Mouse (Mus musculus) ovary, postnatal 10 days (tissue): ENCODE results near the gene Aldh3b3.
"Not testable (repeated sequence)": the region's sequence is repeated elsewhere in the genome, so short reads cannot be mapped to it uniquely, and the experiment has no call there.

ENCODE experiments used
- DNase-seq: peaks from one replicate; pipeline ENCODE4 v3.0.0; 2022; ENCODE audit warnings: low spot score

The Aldh3b3 gene

DNA sequence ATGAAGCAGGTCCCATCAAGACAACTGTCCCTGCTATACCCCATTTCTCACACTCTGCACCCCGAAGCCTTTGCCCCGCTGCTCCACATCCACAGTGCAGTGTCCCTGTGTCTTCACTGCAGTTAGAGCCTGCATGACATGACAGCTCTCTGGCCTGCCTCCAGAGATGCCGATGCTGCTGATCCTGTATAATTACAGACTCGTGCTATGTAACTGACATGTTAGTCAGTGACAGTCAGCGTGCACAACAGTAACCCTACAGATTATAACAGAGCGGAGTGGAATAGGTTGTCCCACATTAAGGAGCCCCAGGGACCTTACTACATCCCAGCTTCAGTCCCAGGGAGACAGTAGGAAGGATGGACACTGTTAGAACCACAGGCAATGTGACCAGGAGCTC, 16.2 kb downstream of the Aldh3b3 start:
- DNase-seq: not testable (repeated sequence)

DNA sequence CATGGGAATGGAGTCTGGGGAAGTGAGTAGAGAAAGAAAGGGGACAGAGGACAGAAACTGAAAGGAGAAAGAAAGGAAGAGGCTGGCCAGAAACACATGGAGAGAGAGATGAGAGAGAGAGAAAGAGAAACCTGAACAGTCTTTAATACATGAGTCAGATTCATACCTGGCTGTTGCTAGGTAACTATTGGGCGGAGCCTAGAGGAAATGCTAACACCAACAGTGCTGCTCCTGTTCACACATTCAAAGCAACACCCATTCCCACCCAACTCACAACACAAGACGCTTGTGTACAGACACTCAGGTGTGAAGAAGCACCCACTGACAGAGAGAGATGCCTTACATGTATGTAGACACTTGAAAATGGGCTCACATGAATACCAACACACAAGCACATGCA, 17.4 kb downstream of the Aldh3b3 start:
- no peak for DNase-seq

DNA sequence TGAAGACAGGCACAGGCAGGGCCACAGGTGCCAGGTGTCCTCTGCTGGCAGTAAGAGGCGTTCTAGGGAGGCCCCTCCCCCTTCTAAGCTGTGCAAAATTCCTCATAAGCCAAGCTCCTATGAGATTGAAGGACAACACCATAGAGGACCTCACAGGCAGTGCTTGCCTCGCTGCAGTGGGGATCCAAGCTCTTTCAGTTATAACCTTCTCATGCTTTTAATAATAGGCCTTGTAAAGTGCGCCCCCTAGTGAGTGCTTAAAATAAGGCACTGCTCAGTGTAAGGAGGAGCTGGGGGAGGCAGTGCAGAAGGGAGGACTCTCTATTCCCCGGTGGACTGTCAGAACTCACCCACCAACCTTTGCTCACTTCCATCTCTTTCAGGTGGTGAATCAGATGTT, 21.9 kb downstream of the Aldh3b3 start:
- DNase-seq: peak; percentile 42

DNA sequence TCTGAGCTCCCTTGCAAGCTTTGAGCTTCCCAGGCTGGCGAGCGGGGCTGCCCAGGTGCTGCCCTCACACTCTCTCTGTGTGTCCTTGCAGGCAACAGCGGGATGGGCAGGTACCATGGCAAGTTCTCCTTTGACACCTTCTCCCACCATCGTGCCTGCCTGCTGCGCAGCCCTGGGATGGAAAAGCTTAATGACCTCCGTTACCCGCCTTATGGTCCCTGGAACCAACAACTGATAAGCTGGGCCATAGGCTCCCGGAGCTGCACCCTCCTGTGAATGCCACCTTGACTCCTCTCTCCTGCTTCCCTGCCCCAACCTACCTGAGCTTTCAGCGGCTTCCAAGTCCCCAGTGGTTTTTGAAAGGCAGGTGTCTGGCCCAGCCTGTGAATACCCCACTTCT, 22.5 kb downstream of the Aldh3b3 start:
- no peak for DNase-seq

DNA sequence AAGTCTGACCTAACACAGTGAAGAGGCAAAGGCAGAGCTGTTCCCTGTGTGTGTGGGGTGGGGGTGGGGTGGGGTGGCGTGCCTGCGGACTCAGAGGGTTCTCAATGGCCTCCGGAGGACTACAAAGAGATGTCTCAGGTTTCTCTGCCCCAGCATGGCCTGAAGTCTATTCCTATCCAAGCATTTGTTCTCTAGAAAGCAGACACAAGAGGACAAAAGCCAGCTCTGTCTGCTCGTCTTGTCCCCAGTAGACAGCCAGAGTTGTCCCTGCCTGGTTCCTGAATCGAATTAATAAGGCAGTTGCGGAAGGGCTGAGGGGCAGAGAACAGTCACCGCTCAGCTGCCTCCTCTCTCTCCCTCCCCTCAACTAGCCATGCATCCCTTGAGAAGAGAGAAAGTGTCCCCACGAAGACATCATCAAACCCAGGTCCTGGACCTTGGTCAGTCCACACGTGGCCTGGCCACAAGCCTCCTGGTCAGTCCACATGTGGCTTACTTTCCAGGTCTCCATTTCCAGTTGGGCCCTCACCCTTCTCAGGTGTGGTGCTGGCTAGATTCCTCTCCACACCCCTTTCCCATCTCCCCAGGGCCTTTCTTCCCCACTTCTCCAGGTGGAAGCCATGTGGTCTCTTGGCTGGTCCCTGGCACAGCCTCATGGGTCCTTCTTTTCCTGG, 25.2 kb downstream of the Aldh3b3 start:
- DNase-seq: no peak

DNA sequence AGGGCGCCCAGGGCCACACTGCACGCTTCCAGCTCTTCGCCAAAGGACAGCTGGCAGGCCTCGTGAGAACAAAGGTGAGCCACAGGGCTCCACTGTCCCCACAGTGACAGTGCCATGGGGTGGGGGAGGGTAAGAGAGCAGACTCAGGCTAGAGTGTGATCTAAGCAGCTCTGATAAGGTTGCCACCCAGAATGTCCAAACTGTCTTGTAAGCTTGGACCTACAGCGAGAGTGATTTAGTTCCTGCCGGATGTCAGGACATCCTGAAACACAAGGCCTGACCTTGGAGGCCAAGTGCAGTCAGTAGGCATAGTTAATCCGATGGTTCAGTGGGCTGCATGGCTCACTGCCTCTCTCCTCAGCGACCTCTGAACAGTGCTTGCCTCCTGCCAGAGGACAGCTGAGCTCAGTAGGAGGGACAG, 26.8 kb downstream of the Aldh3b3 start:
- DNase-seq: no peak

DNA sequence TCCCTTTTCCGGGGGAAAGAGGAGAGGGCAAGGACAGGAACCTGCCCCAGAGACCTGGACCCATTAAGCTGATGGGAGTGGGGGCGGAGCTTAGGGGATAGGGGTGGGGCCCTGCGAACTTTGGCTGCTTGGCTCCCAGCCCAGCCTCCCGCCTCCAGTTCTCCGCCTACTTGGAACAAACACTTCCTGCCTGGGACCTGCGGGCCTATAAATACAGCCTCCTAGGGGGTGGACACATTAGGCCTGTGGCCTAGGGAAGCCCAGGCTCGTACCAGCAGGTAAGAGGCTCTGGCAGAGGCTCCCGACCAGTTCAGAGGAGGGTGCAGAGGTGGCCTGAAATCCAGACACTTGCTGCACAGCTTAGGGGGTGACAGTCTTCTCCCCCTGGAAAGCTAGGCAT, 27.9 kb downstream of the Aldh3b3 start, which contains the start of gene Acy3:
TSS of gene Acy3 (plus strand) at position 237 of the 400 bp plus-strand sequence.
- peak; percentile 67 for DNase-seq

DNA sequence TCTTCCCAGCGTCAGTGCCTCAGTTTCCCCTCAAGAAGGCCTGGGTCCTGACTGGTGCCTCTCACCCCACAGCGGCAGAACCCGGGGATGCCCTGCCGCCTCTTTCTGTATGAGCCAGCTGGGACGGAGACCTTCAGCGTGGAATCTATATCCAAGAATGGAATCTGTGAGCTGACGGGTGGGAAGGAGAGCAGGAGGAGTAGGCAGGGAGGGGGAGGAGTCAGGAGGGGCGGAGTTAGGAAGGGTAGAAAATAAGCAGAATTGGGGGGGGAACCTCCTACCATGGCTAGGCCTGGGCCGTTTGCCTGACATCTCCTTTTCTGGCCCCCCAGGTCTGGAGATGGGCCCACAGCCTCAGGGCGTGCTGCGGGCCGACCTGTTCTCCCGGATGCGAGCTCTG, 29.6 kb downstream of the Aldh3b3 start:
- DNase-seq: no peak

DNA sequence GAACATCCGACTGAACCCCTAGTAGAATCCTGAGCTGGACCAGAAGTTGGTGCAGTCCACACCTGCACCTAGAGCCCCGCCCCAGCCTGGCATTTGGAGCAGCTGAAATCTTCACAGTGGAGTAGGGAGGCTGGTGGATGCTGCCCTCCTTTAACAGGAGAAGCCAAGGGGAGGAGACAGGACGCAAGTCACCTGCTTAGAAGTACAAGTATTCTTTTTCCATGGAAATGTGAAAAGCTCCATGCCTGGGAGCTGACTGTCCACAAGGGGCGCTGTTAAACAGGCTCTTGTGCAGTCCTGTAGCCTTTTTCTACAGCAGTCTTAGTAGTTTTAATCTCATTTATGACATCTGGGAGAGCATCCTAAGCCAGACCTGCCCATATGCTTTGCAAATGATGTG, 30.3 kb downstream of the Aldh3b3 start:
- DNase-seq: no peak

DNA sequence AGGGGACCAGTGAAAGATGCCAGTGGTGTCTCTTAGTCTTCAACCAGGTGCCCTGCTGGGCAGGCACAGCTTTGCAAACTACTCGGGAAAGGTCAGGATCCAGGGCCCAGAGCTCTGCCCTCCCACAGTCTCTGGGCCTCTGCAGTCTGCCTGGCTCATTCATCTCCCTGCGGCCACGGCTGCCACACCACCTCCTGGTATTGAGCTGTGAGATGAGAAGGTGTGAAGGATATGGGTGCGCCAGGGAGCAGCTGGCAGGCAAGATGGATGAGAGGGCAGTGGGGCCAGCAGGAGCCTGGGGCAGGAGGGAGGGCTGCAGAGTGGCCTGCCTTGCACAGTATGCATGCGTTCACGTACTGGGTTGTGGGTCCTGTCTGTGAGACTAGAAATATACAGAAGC, 32.4 kb downstream of the Aldh3b3 start:
- no peak for DNase-seq

DNA sequence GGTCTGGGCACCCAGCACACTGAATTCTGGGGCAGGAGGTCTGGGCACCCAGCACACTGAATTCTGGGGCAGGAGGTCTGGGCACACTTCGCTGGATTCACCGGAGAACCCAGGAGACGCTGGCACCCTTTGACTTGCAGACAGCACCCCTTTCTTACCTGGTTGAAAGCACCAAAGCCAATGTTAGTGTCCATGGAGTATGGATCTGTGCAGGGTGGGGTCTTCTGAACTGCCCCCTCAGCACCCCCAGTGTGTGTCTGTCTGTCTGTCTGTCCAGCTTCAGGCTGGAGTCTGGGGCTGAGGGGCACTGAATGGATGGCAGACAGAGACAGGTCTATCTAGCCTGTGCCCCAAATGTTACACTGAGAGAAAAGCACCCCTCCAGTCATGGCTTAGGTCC, 33.1 kb downstream of the Aldh3b3 start:
- DNase-seq: no peak

DNA sequence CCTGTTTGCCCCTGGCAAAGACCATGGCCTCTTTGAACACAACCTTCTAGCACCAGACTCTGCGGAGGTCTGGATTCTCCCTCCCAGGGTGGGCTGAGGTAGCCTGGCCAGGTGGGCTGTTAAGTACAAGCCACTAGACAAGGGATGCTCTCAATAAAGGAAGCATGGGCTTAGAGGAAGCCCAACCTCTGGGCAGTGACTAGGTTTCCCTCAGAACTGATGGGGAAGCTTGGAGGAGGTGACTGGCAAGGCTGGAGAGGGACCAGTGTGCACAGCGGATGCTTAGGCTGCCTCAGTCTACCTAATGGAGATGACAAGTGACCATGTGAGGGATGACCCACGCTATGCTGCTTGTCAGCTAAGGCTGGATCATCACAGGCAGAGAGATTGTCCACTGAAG, 33.5 kb downstream of the Aldh3b3 start:
- no peak for DNase-seq

DNA sequence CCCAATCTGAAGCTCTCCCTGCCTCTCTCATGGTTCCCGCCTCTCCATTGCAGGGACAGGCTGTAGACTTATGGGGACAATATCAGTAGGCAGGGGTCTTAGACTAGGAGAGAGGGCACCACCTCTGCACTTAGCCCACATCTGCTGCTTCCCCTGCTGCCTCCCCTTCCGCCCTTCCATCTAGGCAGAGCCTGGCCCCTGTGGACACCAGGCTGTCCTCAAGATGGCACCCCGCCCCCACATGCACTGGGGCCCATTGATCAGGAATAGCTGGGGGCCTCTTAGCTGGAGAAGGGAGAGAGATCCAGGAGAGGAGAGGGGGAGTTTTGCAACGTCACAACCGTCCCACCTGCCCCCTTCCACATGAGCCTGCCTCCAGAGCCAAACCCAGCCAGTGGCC, 34.0 kb downstream of the Aldh3b3 start, which contains the start of gene Tbx10:
TSS of gene Tbx10 (plus strand) at position 337 of the 400 bp plus-strand sequence.
- DNase-seq: no peak

DNA sequence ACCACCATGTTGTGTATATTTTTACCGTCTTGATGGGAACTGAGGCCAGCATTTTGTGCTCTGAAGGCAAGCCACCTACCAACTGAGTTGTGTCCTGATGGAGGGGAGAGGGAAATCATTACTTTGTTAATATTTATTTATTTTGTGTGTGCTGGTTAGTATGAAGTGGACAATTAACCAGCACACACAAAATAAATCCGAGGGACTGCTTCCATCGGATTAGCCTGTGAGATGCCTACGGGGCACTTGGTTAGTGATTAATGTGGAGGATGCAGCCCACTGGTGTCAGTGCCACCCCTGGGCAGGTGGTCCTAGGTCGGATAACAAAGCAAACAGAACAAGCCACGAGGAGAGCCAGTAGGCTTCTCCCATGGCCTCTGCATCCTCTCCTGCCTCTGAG, 36.5 kb downstream of the Aldh3b3 start:
- no peak for DNase-seq

DNA sequence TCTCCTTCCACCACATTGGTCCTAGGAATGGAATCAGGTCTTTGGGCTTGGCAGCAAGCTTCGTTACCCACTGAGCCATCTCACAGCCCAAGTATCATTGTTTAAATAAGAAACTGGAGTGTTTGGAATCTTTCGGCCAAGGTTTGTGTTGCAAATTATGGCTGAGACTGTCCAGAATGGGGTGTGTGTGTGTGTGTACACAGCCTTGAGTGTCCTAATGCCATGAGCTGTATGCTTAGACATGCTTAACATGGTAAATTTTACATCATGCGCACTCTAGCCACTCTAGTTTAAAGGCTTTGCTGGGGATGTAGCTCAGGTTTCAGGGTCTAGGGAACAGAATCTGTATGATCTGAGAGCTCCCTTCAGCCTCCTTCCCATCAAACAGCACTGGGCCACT, 37.1 kb downstream of the Aldh3b3 start:
- DNase-seq: no peak

DNA sequence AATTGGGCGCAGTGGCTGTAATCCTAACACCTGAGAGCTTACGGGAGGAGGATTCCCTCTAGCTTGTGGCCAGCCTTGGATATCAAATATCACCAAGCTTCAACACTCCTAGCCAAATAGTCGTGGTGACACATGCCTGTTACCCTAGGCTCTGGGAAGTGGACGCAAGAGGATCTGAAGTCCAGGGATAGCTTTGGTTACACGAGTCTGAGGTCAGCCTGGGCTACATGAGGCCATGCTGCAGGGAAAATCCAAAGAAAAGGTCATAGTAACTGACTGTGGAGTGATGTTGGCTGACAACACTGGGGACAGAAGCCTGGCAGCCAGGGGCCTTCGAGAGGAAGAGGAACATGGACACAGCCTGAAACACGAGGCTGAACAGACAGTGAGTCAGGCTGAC, 37.7 kb downstream of the Aldh3b3 start:
- DNase-seq: no peak

DNA sequence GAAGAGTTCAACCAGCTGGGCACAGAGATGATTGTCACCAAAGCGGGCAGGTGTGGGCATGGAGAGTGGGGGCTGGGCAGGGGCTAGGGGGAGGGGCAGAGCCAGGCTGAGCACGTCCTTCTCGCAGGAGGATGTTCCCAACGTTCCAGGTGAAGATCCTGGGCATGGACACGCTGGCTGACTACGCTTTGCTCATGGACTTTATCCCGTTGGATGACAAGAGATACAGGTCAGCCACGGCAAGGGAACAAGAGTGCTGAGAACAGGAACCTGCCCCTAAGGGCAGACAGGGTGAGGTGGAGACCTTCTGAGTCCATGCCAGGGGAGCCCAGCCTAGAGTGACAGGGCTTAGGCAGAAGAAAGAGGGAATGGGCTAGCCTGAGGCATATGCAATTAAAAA, 38.3 kb downstream of the Aldh3b3 start:
- DNase-seq: no peak

DNA sequence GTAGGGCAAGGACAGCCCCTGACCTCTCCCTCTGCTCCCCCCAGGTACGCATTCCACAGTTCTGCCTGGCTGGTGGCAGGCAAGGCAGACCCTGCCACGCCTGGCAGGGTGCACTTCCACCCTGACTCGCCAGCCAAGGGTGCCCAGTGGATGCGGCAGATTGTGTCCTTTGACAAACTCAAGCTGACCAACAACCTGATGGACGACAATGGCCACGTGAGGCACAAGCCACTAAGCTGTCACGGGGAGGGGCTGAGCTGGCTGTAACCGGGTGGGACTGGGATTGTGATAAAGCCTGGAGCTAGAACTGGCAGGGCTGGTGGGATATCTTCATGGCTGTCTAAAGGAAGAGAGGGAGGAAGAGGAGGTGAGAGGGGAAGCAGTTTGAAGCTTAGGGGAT, 38.8 kb downstream of the Aldh3b3 start:
- no peak for DNase-seq

DNA sequence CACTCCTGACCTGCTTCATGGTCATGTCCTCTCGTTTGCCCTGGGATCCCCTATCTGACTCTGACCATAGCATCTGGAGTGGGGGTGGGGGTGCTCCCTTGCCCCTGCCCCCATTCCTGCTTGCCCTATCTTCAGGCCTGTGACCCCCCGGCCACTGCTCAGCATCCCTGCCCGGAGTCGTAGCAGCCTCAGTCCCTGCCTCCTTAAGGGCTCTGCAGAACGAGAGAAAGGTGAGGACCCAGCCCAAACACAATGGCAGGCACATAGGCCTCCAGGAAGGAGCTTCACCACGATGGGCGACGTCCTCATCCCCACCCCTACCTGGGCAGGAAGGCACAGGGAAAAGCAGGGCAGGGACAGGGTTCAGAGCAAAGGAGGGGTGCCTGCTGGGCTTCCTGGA, 39.9 kb downstream of the Aldh3b3 start:
- no peak for DNase-seq

DNA sequence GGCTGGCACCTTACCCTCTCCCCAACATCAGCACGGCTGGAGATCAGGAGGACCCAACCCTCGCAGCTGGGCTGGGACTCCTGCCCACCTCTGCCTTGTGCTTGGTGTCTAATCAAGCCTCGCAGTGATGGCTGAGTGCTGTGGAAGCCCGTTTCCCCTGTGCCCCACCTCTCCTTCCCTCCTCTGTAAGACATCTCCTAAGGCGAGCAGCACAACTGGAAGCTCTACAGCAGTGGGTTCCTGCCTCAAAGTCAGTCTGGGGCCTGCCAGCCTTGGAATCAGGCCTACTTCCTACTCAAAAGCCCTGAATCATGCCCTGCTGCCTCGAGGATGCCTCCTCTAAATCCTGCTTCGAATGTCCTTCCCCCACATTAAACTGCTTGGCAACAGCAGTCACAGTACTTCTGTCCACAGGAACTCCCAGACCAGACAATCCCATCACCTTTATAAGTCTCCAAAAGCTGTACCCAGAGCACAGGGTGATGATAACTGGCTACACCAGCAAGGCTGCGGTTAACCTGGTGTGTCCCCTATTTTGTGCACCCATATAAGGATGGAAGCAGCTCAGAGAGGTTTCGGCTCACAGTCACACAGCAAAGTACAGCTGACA, 40.8 kb downstream of the Aldh3b3 start:
- no peak for DNase-seq

DNA sequence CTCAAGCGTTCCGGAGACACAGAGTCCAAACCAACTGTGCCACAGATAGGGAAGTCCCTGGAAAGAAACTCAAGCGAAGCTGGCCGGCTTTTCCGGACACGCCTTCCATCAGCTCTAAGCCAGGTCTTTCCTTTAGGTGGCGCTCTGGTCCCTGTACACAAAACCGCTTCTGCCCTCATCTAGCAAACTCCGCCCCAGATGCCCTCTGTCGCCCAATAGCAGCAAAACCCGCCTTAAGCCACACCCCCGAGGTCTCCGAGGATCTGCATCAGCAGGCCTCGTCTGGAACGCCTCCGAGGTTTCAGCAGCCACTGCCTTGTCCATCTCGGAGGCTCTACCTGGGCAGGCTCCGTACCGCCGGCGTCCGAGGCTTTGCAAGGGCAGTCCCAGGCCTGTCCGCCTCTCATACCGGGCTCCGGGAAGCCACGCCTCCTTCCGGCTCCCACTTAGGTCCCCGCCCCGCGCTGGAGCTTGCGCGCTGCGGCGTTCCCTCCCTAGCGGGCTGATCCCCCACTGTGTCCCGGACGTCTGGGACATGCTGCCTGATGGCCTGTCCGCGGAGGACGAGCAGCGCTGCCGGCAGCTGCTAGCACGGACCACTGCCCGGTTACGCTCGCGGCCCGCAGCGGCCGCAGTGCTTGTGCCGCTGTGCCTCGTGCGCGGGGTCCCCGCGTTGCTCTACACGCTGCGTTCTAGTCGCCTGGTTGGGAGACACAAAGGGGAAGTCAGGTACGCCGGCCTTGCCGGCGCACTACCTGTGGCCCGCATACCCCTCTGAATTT, 41.9 kb downstream of the Aldh3b3 start, which contains the start of the genes Nudt8 and Gm49405:
TSS of gene Nudt8 (plus strand) at position 462 of the 782 bp plus-strand sequence.
TSS of gene Gm49405 (plus strand) at position 508 of the 782 bp plus-strand sequence.
- DNase-seq: peak; percentile 93

DNA sequence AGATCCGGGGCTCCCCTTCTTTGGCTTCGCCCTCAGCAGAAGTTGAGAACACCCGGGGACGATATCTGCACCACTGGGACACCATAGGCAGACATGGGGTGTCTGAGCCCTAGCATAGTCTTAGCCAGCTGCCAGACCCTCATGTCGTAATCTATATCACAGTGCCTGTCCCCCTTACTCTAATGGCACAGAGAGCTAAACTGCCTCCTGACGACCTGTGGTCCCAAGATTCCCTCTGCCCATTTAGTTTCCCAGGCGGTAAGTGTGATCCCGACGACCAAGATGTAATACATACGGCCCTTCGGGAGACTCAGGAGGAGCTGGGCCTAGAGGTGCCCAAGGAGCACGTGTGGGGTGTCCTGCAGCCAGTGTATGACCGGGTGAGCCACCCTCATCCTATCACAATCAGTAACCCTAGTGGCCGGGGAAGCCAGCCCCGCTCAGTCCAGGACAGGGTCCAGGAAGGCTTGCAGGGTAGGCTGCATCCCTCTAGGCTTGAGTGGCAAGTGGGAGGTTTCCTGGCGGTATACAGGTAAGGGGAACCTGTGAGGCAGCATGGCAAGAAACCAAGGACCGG, 42.6 kb downstream of the Aldh3b3 start:
- DNase-seq: no peak

DNA sequence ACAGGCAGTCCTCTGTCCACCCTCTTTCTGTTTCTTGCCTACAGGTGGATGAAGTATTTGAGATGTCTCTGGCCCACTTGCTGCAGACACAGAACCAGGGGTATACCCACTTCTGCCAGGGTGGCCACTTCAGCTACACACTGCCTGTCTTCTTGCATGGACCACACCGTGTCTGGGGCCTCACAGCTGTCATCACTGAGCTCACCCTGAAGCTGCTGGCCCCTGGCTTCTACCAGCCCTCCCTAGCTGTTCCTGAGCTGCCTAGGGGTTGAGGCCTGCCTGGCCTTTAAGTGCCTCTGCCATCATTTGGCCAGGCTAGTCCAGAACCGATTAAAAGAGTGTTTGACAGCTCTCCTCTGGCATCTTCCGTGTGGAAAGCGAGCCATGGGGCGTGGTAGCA, 43.3 kb downstream of the Aldh3b3 start:
- no peak for DNase-seq
